Mouse (Mus musculus) thymus, postnatal 25 days (tissue): Measurements from ENCODE around the gene Apobec1.
"Not testable (repeated sequence)": the region's sequence is repeated elsewhere in the genome, so short reads cannot be mapped to it uniquely, and the experiment has no call there.

ENCODE experiments used
- DNase-seq: peaks from one replicate; pipeline ENCODE4 v3.0.0; 2022

Apobec1 gene

DNA sequence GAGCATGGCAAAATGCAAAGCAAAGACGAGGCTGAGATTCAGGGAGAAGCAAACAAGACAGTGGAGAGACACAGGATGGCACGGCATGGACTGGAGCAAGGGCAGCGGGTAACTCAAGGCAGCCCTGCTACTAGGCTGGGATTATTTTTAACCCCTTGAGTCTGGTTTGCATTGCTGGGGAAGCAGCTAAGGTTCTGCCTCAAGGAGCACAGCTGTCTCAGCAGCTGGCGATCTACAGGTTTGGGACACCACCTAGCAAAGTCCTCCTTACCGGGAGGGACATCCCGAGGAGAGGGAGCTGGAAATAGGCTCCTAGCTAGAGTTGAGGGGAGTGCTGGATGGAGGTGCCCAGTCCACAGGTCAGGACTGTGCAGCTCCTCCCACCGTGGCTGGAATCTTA, 47.0 kb downstream of the Apobec1 start:
- no peak for DNase-seq

DNA sequence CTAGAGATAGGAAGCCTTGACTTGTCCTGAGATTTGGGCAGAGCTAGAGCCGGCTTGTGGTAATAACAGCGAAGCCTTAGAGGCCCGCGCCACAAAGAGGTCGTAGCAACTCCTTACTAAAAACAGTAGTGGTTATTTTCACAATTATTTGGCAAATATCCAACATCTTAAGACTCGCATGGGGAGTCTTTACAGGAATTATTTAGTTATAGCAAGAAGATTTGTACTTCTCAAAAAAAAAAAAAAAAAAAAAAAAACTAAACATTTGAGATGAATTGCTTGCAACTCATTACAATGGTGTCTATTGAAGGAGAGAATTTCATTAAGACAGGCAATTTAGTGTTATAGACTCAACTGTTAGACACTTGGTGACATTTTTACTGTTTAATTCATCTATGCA, 48.1 kb downstream of the Apobec1 start:
- DNase-seq = no peak

- no peak for DNase-seq
Measured at GRCm38 (mm10) chr6:122553606-122554005, 48.6 kb downstream of the Apobec1 start, which contains the start of gene Aicda. Gene Aicda (plus strand): TSS chr6:122553801.

GRCm38 (mm10) chr6:122545948-122546347, 56.3 kb downstream of the Apobec1 start:
- DNase-seq = no peak

GRCm38 (mm10) chr6:122545289-122545882, 56.9 kb downstream of the Apobec1 start:
- DNase-seq = no peak

- no peak for DNase-seq
Measured at GRCm38 (mm10) chr6:122544672-122545071, 57.6 kb downstream of the Apobec1 start.

- no peak for DNase-seq
Measured at GRCm38 (mm10) chr6:122543574-122543973, 58.7 kb downstream of the Apobec1 start.

- not testable (repeated sequence) for DNase-seq
Measured at GRCm38 (mm10) chr6:122542459-122542858, 59.8 kb downstream of the Apobec1 start.

DNA sequence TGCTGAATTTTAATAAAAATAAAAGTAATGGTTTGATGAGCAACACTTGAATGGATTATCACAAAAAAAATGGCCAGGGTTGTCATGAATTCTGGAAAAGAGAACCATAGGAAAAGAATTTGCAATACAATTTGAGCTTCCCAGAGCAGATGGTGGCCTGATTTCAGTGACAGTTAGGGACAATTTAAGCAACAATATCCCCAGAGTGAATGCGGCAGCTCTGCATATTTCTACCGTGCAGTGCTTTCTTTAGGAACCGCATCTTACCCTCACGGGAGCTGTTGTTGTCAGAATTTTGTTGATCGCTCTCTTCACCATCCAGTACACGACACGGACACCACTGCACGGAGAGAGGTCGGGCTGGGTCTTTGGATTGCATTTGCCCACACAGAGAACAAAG, 62.7 kb downstream of the Apobec1 start:
- no peak for DNase-seq

DNA sequence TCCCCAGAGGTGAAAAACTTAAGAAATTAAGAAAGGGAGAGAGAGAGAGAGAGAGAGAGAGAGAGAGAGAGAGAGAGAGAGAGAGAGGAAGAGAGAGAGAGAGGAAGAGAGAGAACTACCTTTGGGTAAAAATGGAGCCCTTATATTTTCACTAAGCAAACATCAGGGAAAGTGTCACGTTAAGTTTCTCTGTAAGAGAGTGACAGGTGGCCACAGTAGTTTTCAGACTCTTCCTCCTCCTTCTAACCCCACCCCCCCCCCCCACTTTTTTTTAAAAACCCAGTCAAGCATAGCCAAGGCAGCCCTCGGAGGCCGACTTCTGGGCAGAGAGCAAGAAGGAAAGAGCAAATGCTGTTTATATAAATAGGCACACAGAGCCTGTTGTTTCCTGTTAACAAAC, 68.2 kb downstream of the Apobec1 start:
- no peak for DNase-seq

GRCm38 (mm10) chr6:122532883-122533302, 69.4 kb downstream of the Apobec1 start:
- peak; percentile 7 for DNase-seq

- no peak for DNase-seq
Measured at GRCm38 (mm10) chr6:122531466-122532174, 70.6 kb downstream of the Apobec1 start.

DNA sequence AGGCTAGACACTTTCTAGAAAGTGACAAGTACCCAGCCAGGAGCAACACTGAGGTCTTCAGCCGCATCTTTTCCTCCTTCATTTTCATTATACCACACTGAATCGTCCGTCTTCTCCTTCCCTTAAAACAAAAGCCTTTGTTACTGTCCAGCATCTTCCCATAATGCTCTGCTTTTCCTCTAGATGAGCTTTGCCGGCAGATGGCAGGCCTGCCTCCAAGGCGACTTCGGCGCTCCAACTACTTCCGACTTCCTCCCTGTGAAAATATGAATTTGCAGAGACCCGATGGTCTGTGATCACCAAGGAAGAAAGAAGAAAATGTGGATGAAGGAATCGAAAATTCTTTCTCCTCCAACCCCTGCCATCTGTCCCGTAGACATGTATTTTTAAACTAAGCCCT, 74.1 kb downstream of the Apobec1 start:
- DNase-seq = no peak
